Mouse (Mus musculus) B cell, adult (primary cell): Measurements from ENCODE around the gene Tpbgl. TPM values are rescaled to one million over a fixed set of nuclear protein-coding genes. Genes with fewer than 3 reads are reported as not detected.

Source experiments
- total RNA-seq: library from RNA; stranded (reverse); gene quantifications from 4 replicates; pipeline ENCODE4 v1.2.4, GENCODE M21; 2023; ENCODE audit not compliant: inconsistent age

Tpbgl gene
- 0.15 to 0.33 TPM (median 0.22 TPM) in 4 replicates for total RNA-seq

GRCm38 (mm10) chr7:99626376-99627270 lies at the start of gene Tpbgl:
Gene Tpbgl, minus strand, starts transcription at chr7:99627103.

Other genes starting within 250 kb of the Tpbgl start
- 2.1 to 3.0 TPM (median 2.8 TPM) in 4 replicates for gene Gdpd5, start 245.7 kb downstream of the Tpbgl start, total RNA-seq
- gene Klhl35, start 161.1 kb downstream of the Tpbgl start, total RNA-seq: 0.66 to 0.67 TPM in 2 of 4 replicates, not detected in the others
- 1,171 to 1,219 TPM (median 1,199 TPM) in 4 replicates for gene Rps3, start 143.4 kb downstream of the Tpbgl start, total RNA-seq
- gene Arrb1, start 91.6 kb downstream of the Tpbgl start, total RNA-seq: 48.5 to 63.1 TPM (median 54.8 TPM) in 4 replicates
- gene Slco2b1, start 84.2 kb upstream of the Tpbgl start, total RNA-seq: 0.36 to 1.2 TPM (median 0.83 TPM) in 4 replicates
- not detected in 4 replicates for gene Olfr520, start 103.2 kb upstream of the Tpbgl start, total RNA-seq
- not detected in 4 replicates for gene Olfr521, start 136.4 kb upstream of the Tpbgl start, total RNA-seq
- 2.0 to 2.8 TPM (median 2.4 TPM) in 4 replicates for gene Neu3, start 201.3 kb upstream of the Tpbgl start, total RNA-seq
- gene Xrra1, start 232.0 kb upstream of the Tpbgl start, total RNA-seq: 0.18 TPM in 1 of 4 replicates, not detected in the others
- 90.1 to 104 TPM (median 95.0 TPM) in 4 replicates for gene Spcs2, start 236.4 kb upstream of the Tpbgl start, total RNA-seq